Mouse (Mus musculus) CH12.LX (cell line): ENCODE measurements around the gene Gfi1b. TPM values are rescaled to one million over a fixed set of nuclear protein-coding genes. Genes with fewer than 3 reads are reported as not detected.

Source experiments
- DNase-seq: peaks from one replicate; pipeline ENCODE4 v3.0.0-alpha.2; 2013; ENCODE audit errors: extremely low read depth
- H3K27ac ChIP-seq: 2 replicates; pipeline ENCODE4 v1.5.1; 2012; ENCODE audit warnings: low read depth, mild to moderate bottlenecking, control low read depth, moderate library complexity; ENCODE audit not compliant: insufficient read depth
- H3K27me3 ChIP-seq: replicated peaks from 2 replicates; pipeline ENCODE3; 2012; ENCODE audit warnings: inconsistent platforms
- H3K36me3 ChIP-seq, 2 experiments: replicated peaks in 1 of 2; 2 replicates each; pipeline versions ENCODE3 to v1.6.1; 2012; ENCODE audit warnings: inconsistent platforms in 1 of 2, low read length in 1 of 2, mild to moderate bottlenecking in 1 of 2, mixed read lengths in 1 of 2, moderate library complexity in 1 of 2; ENCODE audit not compliant: control insufficient read depth in 1 of 2, insufficient read depth in 1 of 2
- H3K4me1 ChIP-seq, 2 experiments: 2 replicates each; pipeline ENCODE4 v1.6.1; 2012; ENCODE audit warnings: inconsistent platforms in 1 of 2, moderate library complexity in 1 of 2; ENCODE audit not compliant: insufficient read depth in 2 of 2, control insufficient read depth in 1 of 2
- H3K4me2 ChIP-seq: 2 replicates; pipeline ENCODE4 v1.6.1; 2012; ENCODE audit warnings: low read depth, mild to moderate bottlenecking, control low read depth; ENCODE audit not compliant: poor library complexity, insufficient read depth, severe bottlenecking
- H3K4me3 ChIP-seq, 3 experiments: fragments of 150-350 bp in 1 of 3; sonication (generic) in 1 of 3; replicated peaks in 1 of 3; 2 replicates each; pipeline versions ENCODE3 to v1.5.1; 2011 to 2012; ENCODE audit warnings: low read depth in 2 of 3, low read length in 2 of 3, mild to moderate bottlenecking in 2 of 3, moderate library complexity in 2 of 3, control low read depth in 1 of 3, improper control_type of control experiment in 1 of 3, inconsistent platforms in 1 of 3, mixed read lengths in 1 of 3; ENCODE audit not compliant: poor library complexity in 1 of 3
- H3K79me2 ChIP-seq: replicated peaks from 2 replicates; pipeline ENCODE4 v1.6.1; 2012; ENCODE audit warnings: mild to moderate bottlenecking, moderate library complexity; ENCODE audit not compliant: control insufficient read depth, poor library complexity, insufficient read depth, severe bottlenecking; ENCODE audit errors: extremely low read depth
- H3K9ac ChIP-seq: 2 replicates; pipeline ENCODE4 v1.6.1; 2012; ENCODE audit warnings: low read depth, mild to moderate bottlenecking, control low read depth, moderate library complexity; ENCODE audit not compliant: insufficient read depth
- H3K9me3 ChIP-seq: replicated peaks from 2 replicates; pipeline ENCODE3; 2012; ENCODE audit warnings: low read length, inconsistent platforms, mixed read lengths
- BHLHE40 ChIP-seq: IDR thresholded peaks from 2 replicates; pipeline ENCODE4 v1.6.1; 2011; ENCODE audit warnings: mild to moderate bottlenecking, low read depth, low read length, improper control_type of control experiment
- CTCF ChIP-seq, 2 experiments: IDR thresholded peaks in 1 of 2; conservative IDR thresholded peaks in 1 of 2; 2 replicates each; pipeline ENCODE4 v1.5.1; 2011 to 2012; ENCODE audit warnings: low read depth in 2 of 2, low read length in 2 of 2, improper control_type of control experiment in 1 of 2, inconsistent platforms in 1 of 2, mild to moderate bottlenecking in 1 of 2, moderate library complexity in 1 of 2
- ELF1 ChIP-seq: IDR thresholded peaks from 2 replicates; pipeline ENCODE4 v1.6.1; 2014; ENCODE audit warnings: low read depth, mild to moderate bottlenecking, inconsistent platforms, low read length, improper control_type of control experiment
- EP300 ChIP-seq: IDR thresholded peaks from 2 replicates; pipeline ENCODE4 v1.6.1; 2011; ENCODE audit warnings: low read length, improper control_type of control experiment
- GABPA ChIP-seq: IDR thresholded peaks from 2 replicates; pipeline ENCODE4 v1.6.1; 2012; ENCODE audit warnings: low read depth, low read length, improper control_type of control experiment, inconsistent platforms; ENCODE audit not compliant: insufficient replicate concordance
- JUN ChIP-seq: IDR thresholded peaks from 2 replicates; pipeline ENCODE4 v1.6.1; 2011; ENCODE audit warnings: low read depth, mild to moderate bottlenecking, low read length, improper control_type of control experiment, moderate library complexity; ENCODE audit not compliant: insufficient read depth
- JUND ChIP-seq: conservative IDR thresholded peaks from 2 replicates; pipeline ENCODE4 v1.6.1; 2011; ENCODE audit warnings: low read depth, low read length, improper control_type of control experiment
- KAT2A ChIP-seq: IDR thresholded peaks from 2 replicates; pipeline ENCODE4 v1.6.1; 2012; ENCODE audit warnings: low read length, improper control_type of control experiment, inconsistent platforms; ENCODE audit not compliant: insufficient replicate concordance
- MAX ChIP-seq: IDR thresholded peaks from 2 replicates; pipeline ENCODE4 v1.6.1; 2011; ENCODE audit warnings: low read length, improper control_type of control experiment
- MEF2A ChIP-seq: IDR thresholded peaks from 2 replicates; pipeline ENCODE4 v1.6.1; 2014; ENCODE audit warnings: low read depth, mild to moderate bottlenecking, inconsistent platforms, low read length, improper control_type of control experiment, borderline replicate concordance
- MXI1 ChIP-seq: IDR thresholded peaks from 2 replicates; pipeline ENCODE4 v1.6.1; 2011; ENCODE audit warnings: mild to moderate bottlenecking, low read depth, low read length, improper control_type of control experiment
- MYC ChIP-seq: IDR thresholded peaks from 2 replicates; pipeline ENCODE4 v1.6.1; 2011; ENCODE audit warnings: low read depth, mild to moderate bottlenecking, improper control_type of control experiment, low read length
- NRF1 ChIP-seq: IDR thresholded peaks from 2 replicates; pipeline ENCODE4 v1.6.1; 2014; ENCODE audit warnings: low read depth, mild to moderate bottlenecking, inconsistent platforms, low read length, improper control_type of control experiment, moderate library complexity
- POLR2A ChIP-seq: IDR thresholded peaks from 2 replicates; pipeline ENCODE4 v1.6.1; 2011; ENCODE audit warnings: low read depth, mild to moderate bottlenecking, improper control_type of control experiment, low read length
- POLR2AphosphoS2 ChIP-seq: IDR thresholded peaks from 2 replicates; pipeline ENCODE4 v1.6.1; 2011; ENCODE audit warnings: low read depth, low read length, improper control_type of control experiment
- RCOR1 ChIP-seq: conservative IDR thresholded peaks from 2 replicates; pipeline ENCODE4 v1.6.1; 2012; ENCODE audit warnings: low read depth, mild to moderate bottlenecking, inconsistent platforms, low read length, improper control_type of control experiment
- SIN3A ChIP-seq: IDR thresholded peaks from 2 replicates; pipeline ENCODE4 v1.6.1; 2012; ENCODE audit warnings: low read length, improper control_type of control experiment, inconsistent platforms
- TCF12 ChIP-seq: IDR thresholded peaks from 2 replicates; pipeline ENCODE4 v1.6.1; 2014; ENCODE audit warnings: low read depth, mild to moderate bottlenecking, inconsistent platforms, low read length, improper control_type of control experiment
- USF2 ChIP-seq: conservative IDR thresholded peaks from 2 replicates; pipeline ENCODE4 v1.6.1; 2011; ENCODE audit warnings: low read depth, low read length, improper control_type of control experiment
- ZC3H11A ChIP-seq: IDR thresholded peaks from 2 replicates; pipeline ENCODE4 v1.6.1; 2012; ENCODE audit warnings: low read depth, mild to moderate bottlenecking, inconsistent platforms, low read length, improper control_type of control experiment
- ZKSCAN1 ChIP-seq: IDR thresholded peaks from 2 replicates; pipeline ENCODE4 v1.6.1; 2012; ENCODE audit warnings: low read depth, inconsistent platforms, low read length, improper control_type of control experiment, borderline replicate concordance
- ZNF384 ChIP-seq: IDR thresholded peaks from 2 replicates; pipeline ENCODE4 v1.6.1; 2012; ENCODE audit warnings: low read depth, low read length, improper control_type of control experiment, inconsistent platforms
- dilution Hi-C: fragments of 300-500 bp; cut with MboI; formaldehyde crosslinking; loops from 2 replicates; pipeline ENCODE4 v1.14.3; 2020; ENCODE audit warnings: low sequenced_read_pairs; ENCODE audit not compliant: extremely low pct_unique_long_range_greater_than_20kb, extremely low pct_ligation_motif_present
- in situ Hi-C: fragments of 300-500 bp; cut with MboI; formaldehyde crosslinking; loops from 3 replicates; pipeline ENCODE4 v1.14.3; 2019; ENCODE audit warnings: low sequenced_read_pairs, low pct_ligation_motif_present, low pct_unique_long_range_greater_than_20kb, mixed read lengths
- polyA plus RNA-seq: library from polyadenylated mRNA; unstranded; fragments of >175 nt; gene quantifications from 2 replicates; pipeline ENCODE4 v1.2.1, GENCODE M21; 2012; ENCODE audit warnings: low read depth; ENCODE audit not compliant: insufficient read length
- total RNA-seq, 2 experiments: library from RNA; depleted of rRNA; stranded (reverse); fragments of 300-350 nt in 1 of 2; fragments of >200 nt in 1 of 2; gene quantifications; 2 replicates each; pipeline ENCODE4 v1.2.3; 2012 to 2014

Gfi1b gene
- total and polyA plus RNA-seq, 3 experiments, result 0.19 to 0.87 TPM; not detected in 1

DNA sequence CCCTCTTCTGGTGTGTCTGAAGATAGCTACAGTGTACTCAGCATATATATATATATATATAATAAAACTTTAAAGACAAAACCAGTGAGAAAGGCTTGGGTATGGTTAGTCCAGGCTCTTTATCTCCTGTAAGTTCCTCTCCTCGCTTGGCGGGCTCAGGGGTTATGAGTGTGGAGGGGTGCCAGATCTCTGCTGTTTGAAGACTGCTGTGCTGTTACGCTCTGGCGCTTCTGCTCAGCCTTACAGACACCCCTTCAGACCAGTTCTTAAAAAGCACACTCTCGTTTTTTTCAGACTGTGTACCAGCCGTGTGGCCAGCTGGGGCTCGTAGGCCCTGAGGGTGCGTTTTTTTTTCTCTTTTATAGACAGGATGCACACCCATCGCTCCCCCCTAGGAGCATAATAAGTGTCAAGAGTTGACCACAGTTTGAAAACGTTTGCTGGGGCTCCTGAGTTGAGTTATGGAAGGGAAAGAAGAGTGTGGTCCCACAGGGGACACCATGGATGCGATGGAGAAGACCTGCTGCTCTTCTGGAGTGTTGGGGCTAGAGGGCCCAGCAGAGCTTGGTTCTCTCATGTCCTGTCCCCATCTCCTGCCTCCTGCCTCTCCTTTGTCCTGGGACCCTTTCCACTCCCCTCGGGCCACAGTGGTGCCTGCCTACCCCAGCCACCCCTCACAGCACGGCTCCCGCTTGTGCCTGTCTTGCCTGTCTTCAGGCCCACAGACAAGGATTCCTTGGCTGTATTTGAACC lies 15.8 kb downstream of the Gfi1b start:
- Histone ChIP-seq H3K4me3 (no peak overlapping the region), H3K9me3 (no peaks in the 10 kb centered on the region), H3K79me2 (no peaks in the 10 kb centered on the region), H3K36me3 (no peaks in the 10 kb centered on the region), H3K27me3 (peaks cover 15% of the 10 kb centered on the region), H3K9ac (no peak overlapping the region), H3K27ac (no peak overlapping the region), H3K4me1 (peaks cover 0 to 11% of the 10 kb centered on the region in 2 experiments; a peak in 3 of 4 replicates), H3K4me2 (no peak overlapping the region)
- dilution Hi-C loops, result no loop called here
- DNase-seq, result no peak
- TF ChIP-seq MEF2A (no peak), TCF12 (no peak), SIN3A (no peak), USF2 (no peak), RCOR1 (no peak), ZC3H11A (no peak), POLR2AphosphoS2 (no peak), MXI1 (no peak), CTCF (conservative IDR thresholded peaks at IDR 0.05 in 1 of 2, IDR thresholded peaks at IDR 0.05 in 1 of 2; ENCODE audit: low read depth in 2 of 2, low read length in 2 of 2) (no peak), JUN (no peak), ZNF384 (no peak), KAT2A (no peak), ELF1 (no peak), ZKSCAN1 (no peak), MYC (no peak)
- in situ Hi-C loops, result no loop called here

DNA sequence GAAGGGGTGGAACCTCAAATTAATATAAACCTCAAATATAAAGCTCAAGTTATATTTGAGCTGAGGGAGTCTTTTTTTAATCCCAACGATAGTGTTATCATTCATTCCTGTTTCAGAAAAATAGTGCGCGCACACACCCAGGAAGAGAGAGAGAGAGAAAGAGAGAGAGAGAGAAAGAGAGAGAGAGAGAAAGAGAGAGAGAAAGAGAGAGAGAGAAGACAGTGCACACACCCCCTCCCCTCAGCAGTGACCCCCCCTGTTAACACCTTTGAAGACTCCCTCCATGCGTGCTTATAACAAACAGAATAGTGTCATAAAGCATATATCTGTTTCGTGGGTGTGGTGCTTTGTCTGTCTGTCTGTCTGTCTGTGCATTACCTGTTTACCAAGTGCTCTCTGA lies 18.2 kb downstream of the Gfi1b start:
- H3K27ac ChIP-seq, result no peak overlapping the region
- peaks cover 13% of the 10 kb centered on the region for H3K27me3 ChIP-seq
- no peaks in the 10 kb centered on the region for H3K9me3 ChIP-seq
- no peak for DNase-seq
- in situ Hi-C loops (no loop called here), dilution Hi-C loops (no loop called here)
- no peak overlapping the region for H3K9ac ChIP-seq
- no peak for TF ChIP-seq MAX
- no peak for TF ChIP-seq BHLHE40
- no peak for TF ChIP-seq NRF1
- no peak for TF ChIP-seq TCF12
- TF ChIP-seq JUND, result no peak
- no peak for TF ChIP-seq EP300
- TF ChIP-seq USF2, result no peak
- TF ChIP-seq JUN, result no peak
- no peak for TF ChIP-seq RCOR1
- TF ChIP-seq MYC, result no peak
- TF ChIP-seq POLR2A, result no peak
- no peak for TF ChIP-seq GABPA
- H3K79me2 ChIP-seq, result no peaks in the 10 kb centered on the region
- no peak overlapping the region for H3K4me2 ChIP-seq
- H3K36me3 ChIP-seq, result no peaks in the 10 kb centered on the region
- peaks cover 0 to 27% of the 10 kb centered on the region in 2 experiments; a peak in 3 of 4 replicates for H3K4me1 ChIP-seq
- no peak overlapping the region for H3K4me3 ChIP-seq
